Mouse (Mus musculus) ES-Bruce4 (cell line): ENCODE results near the gene Cyp3a13. TPM values are rescaled to one million over a fixed set of nuclear protein-coding genes. Genes with fewer than 3 reads are reported as not detected.
"Not testable (repeated sequence)": the region's sequence is repeated elsewhere in the genome, so short reads cannot be mapped to it uniquely, and the experiment has no call there.

Experiments used
- H3K27ac ChIP-seq: 2 replicates; pipeline ENCODE4 v1.5.1; 2012; ENCODE audit warnings: low read length, inconsistent platforms; ENCODE audit not compliant: insufficient read depth
- H3K27me3 ChIP-seq: 2 replicates; pipeline ENCODE4 v1.6.1; 2012; ENCODE audit warnings: mild to moderate bottlenecking, low read length, inconsistent platforms; ENCODE audit not compliant: control insufficient read depth, poor library complexity, insufficient read depth, severe bottlenecking
- H3K36me3 ChIP-seq: 2 replicates; pipeline ENCODE4 v1.6.1; 2012; ENCODE audit warnings: inconsistent platforms, mild to moderate bottlenecking, low read length, moderate library complexity; ENCODE audit not compliant: control insufficient read depth, poor library complexity, insufficient read depth, severe bottlenecking
- H3K4me1 ChIP-seq: one replicate; pipeline ENCODE4 v1.8.1; 2011; ENCODE audit warnings: low read length; ENCODE audit not compliant: control insufficient read depth, insufficient read depth
- H3K4me3 ChIP-seq: 2 replicates; pipeline ENCODE4 v1.5.1; 2011; ENCODE audit warnings: low read depth, mild to moderate bottlenecking, low read length
- H3K9ac ChIP-seq: 2 replicates; pipeline ENCODE4 v1.6.1; 2012; ENCODE audit warnings: low read depth, mild to moderate bottlenecking, inconsistent platforms; ENCODE audit not compliant: poor library complexity, severe bottlenecking
- H3K9me3 ChIP-seq: replicated peaks from 2 replicates; pipeline ENCODE4 v1.6.1; 2012; ENCODE audit warnings: mild to moderate bottlenecking, low read length, inconsistent platforms; ENCODE audit not compliant: control insufficient read depth, poor library complexity, insufficient read depth, severe bottlenecking
- CTCF ChIP-seq: IDR thresholded peaks from one replicate; pipeline ENCODE4 v1.8.1; 2011; ENCODE audit warnings: low read depth, low read length
- EP300 ChIP-seq: IDR thresholded peaks from 2 replicates; pipeline ENCODE4 v1.6.1; 2011; ENCODE audit warnings: low read depth, low read length; ENCODE audit not compliant: insufficient read depth
- POLR2A ChIP-seq: IDR thresholded peaks from one replicate; pipeline ENCODE4 v1.8.1; 2011; ENCODE audit warnings: low read length; ENCODE audit not compliant: insufficient read depth
- polyA plus RNA-seq: library from polyadenylated mRNA; stranded (reverse); fragments of >200 nt; gene quantifications from 2 replicates; pipeline ENCODE4 v1.2.4, GENCODE M21; 2011; ENCODE audit warnings: low read depth; ENCODE audit not compliant: missing spikeins, insufficient read depth, insufficient read length

The Cyp3a13 gene
- polyA plus RNA-seq, 1 experiment = not detected

GRCm38 (mm10) chr5:137943133-137943532, 21.7 kb upstream of the Cyp3a13 start:
- Histone ChIP-seq H3K27me3 (no peaks in the 10 kb centered on the region), H3K36me3 (no peaks in the 10 kb centered on the region), H3K27ac (no peak overlapping the region), H3K9me3 (no peaks in the 10 kb centered on the region), H3K4me1 (no peaks in the 10 kb centered on the region), H3K9ac (no peak overlapping the region), H3K4me3 (no peak overlapping the region)
- no peak for TF ChIP-seq EP300
- no peak for TF ChIP-seq POLR2A
- TF ChIP-seq CTCF = no peak

DNA sequence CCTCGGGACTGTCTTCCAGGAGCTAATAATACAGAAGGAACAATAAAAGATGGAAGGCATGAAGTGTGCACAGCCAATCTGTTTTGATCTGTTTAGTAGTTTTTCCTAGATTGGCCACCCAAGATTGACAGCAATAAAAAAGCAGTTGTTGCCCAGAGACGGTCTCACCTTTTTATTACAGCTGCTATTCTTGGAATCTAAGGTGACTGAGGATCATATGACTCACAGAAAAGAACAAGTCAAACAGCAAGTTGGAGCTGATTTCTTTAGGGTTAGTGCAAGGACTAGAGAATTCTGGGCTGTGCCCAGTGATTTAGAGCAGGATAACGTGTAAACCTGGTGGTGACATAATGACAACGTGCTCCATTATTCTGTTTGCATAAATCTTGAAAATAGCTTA, 19.5 kb upstream of the Cyp3a13 start:
- no peaks in the 10 kb centered on the region for H3K9me3 ChIP-seq
- no peaks in the 10 kb centered on the region for H3K27me3 ChIP-seq
- H3K36me3 ChIP-seq = no peaks in the 10 kb centered on the region
- TF ChIP-seq POLR2A (no peak), EP300 (no peak), CTCF (no peak)
- no peaks in the 10 kb centered on the region for H3K4me1 ChIP-seq
- no peak overlapping the region for H3K4me3 ChIP-seq
- no peak overlapping the region for H3K27ac ChIP-seq
- no peak overlapping the region for H3K9ac ChIP-seq

DNA sequence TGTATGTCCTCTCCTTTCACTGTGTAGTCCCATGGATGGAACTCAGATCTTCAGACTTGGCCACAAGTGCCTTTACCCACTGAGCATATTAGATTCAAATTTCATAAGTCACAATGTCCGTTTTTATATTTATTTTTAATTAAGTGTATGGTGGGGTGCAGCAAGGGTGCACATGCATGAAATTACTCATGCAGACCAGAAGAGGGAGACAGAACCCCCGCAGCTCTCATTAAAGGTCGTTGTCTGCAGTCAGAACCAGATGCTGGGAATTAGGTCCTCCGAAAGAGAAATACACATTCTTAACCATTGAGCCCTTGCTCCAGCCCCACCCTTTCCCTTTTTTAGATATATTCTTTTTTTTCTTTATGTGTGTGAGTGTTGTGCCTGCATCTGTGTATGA, 15.8 kb upstream of the Cyp3a13 start:
- TF ChIP-seq POLR2A (no peak), CTCF (peak; percentile 24), EP300 (no peak)
- Histone ChIP-seq H3K27ac (no peak overlapping the region), H3K4me3 (no peak overlapping the region), H3K27me3 (no peaks in the 10 kb centered on the region), H3K4me1 (no peaks in the 10 kb centered on the region), H3K9ac (no peak overlapping the region), H3K36me3 (no peaks in the 10 kb centered on the region; the same call in 1 of the 2 replicates), H3K9me3 (0 out of 2 replicates have a peak, but pooled peaks cover 3% of the 10 kb centered on the region)

GRCm38 (mm10) chr5:137936486-137936885, 15.1 kb upstream of the Cyp3a13 start:
- no peaks in the 10 kb centered on the region; the same call in 1 of the 2 replicates for H3K36me3 ChIP-seq
- H3K9me3 ChIP-seq = 0 out of 2 replicates have a peak, but pooled peaks cover 3% of the 10 kb centered on the region
- H3K4me1 ChIP-seq = no peaks in the 10 kb centered on the region
- no peaks in the 10 kb centered on the region for H3K27me3 ChIP-seq
- H3K9ac ChIP-seq = no peak overlapping the region
- no peak overlapping the region for H3K27ac ChIP-seq
- no peak overlapping the region for H3K4me3 ChIP-seq
- TF ChIP-seq EP300 (no peak), CTCF (no peak), POLR2A (no peak)

GRCm38 (mm10) chr5:137933934-137934333, 12.5 kb upstream of the Cyp3a13 start:
- peak overlapping the region; percentile 97; the same call in 1 of the 2 replicates for H3K27ac ChIP-seq
- H3K4me3 ChIP-seq, H3K4me1 ChIP-seq, H3K9ac ChIP-seq, H3K27me3 ChIP-seq, H3K9me3 ChIP-seq, H3K36me3 ChIP-seq: not testable (repeated sequence)
- 0 out of 2 replicates have a peak, but pooled peaks have one; percentile 28 for TF ChIP-seq EP300

- Histone ChIP-seq H3K4me3 (no peak overlapping the region), H3K9me3 (0 out of 2 replicates have a peak, but pooled peaks cover 3% of the 10 kb centered on the region), H3K9ac (no peak overlapping the region), H3K27ac (no peak overlapping the region), H3K27me3 (no peaks in the 10 kb centered on the region), H3K4me1 (no peaks in the 10 kb centered on the region), H3K36me3 (no peaks in the 10 kb centered on the region; the same call in 1 of the 2 replicates)
- no peak for TF ChIP-seq EP300
- no peak for TF ChIP-seq POLR2A
- TF ChIP-seq CTCF = no peak
Observed at GRCm38 (mm10) chr5:137928439-137928838, 7.0 kb upstream of the Cyp3a13 start.
